Mouse (Mus musculus) megakaryocyte, embryonic 14.5 days (primary cell): ENCODE results near the gene Gypa.

Experiments used
- FLI1 ChIP-seq: IDR thresholded peaks from 2 replicates; pipeline ENCODE4 v1.6.1; 2012; ENCODE audit warnings: low read length, inconsistent platforms, mixed read lengths
- GATA1 ChIP-seq: IDR thresholded peaks from 3 replicates; pipeline ENCODE4 v1.6.1; 2012; ENCODE audit warnings: mixed read lengths, low read length, inconsistent platforms, borderline replicate concordance

GRCm38 (mm10) chr8:80495527-80495926 lies 1.9 kb downstream of the Gypa start:
- no peak for TF ChIP-seq FLI1
- no peak for TF ChIP-seq GATA1
